Mouse (Mus musculus) brain, embryonic 14.5 days (tissue): ENCODE data around the gene Sfswap.

Source experiments
- CTCF ChIP-seq: fragments of 200-500 bp; IDR thresholded peaks from 2 replicates; pipeline ENCODE4 v1.5.1; 2012; ENCODE audit warnings: inconsistent platforms, mild to moderate bottlenecking, moderate library complexity, borderline replicate concordance; ENCODE audit not compliant: insufficient read depth, insufficient read length; ENCODE audit errors: extremely low read depth
- POLR2A ChIP-seq: fragments of 200-500 bp; IDR thresholded peaks from 2 replicates; pipeline ENCODE4 v1.6.1; 2012; ENCODE audit warnings: mild to moderate bottlenecking, inconsistent platforms, borderline replicate concordance; ENCODE audit not compliant: poor library complexity, insufficient read depth, insufficient read length, severe bottlenecking; ENCODE audit errors: extremely low read depth

GRCm38 (mm10) chr5:129607476-129607875 is 106.5 kb downstream of the Sfswap start:
- TF ChIP-seq CTCF, result no peak
- TF ChIP-seq POLR2A, result no peak
